13 mouse cellular contexts compared by ENCODE assay signal in the genomic region with DNA sequence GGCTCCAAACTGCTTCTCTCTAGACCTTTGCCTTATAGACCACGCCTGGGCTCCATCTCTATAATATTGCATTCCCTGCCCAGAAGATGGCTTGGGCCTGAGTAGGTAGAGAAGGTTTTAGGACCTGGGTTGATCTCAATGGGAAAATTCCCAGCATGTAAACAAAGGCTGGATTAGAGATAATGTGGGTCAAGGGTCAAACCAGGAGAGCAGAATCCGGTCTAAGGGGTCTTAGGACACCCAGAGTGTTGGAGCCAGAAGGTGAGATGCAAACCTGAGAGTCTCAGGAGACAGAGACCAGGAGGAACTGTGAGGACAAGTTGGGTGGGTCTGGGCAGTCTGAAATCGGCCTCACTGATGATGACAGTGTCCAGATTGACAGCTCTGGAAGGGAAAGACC. TPM values are rescaled to one million over a fixed set of nuclear protein-coding genes. Genes with fewer than 3 reads are reported as not detected.
DNase-seq lines count a peak whose midpoint lies in the region; ATAC-seq and TF ChIP-seq lines count a peak whose summit lies in the region.
"Had no signal": no experiment of that assay in that cellular context is flagged by ENCODE, and none has a peak within 500 bp of the region (broad histone marks: within the 10 kb centered on the region; RNA-seq: fewer than 3 reads in every experiment).

No protein-coding gene starts in this region.

- no peak overlapping the region for H3K9ac ChIP-seq in kidney, embryonic 16.5 days (replicated peaks; ENCODE audit: low read length)
- no peak overlapping the region for H3K9ac ChIP-seq in liver, embryonic 12.5 days
- H3K9ac ChIP-seq: forebrain, embryonic 13.5 days; hindbrain, embryonic 14.5 days had no signal

- H3K27ac ChIP-seq in heart, embryonic 10.5 days, result peak overlapping the region; percentile 67
- peak overlapping the region; percentile 44; the same call in 1 of the 2 replicates for H3K27ac ChIP-seq in kidney, embryonic 16.5 days (ENCODE audit: low read length)
- peak overlapping the region; percentile 97 for H3K27ac ChIP-seq in bone marrow macrophage, adult 2 months (ENCODE audit: insufficient read depth, low read depth, low read length)
- H3K27ac ChIP-seq in liver, embryonic 12.5 days, result 0 out of 2 replicates have a peak overlapping the region, but pooled peaks have one; percentile 30
- no peak overlapping the region for H3K27ac ChIP-seq in thymus, adult 2 months (ENCODE audit: control insufficient read depth, insufficient read depth, low read length)
- H3K27ac ChIP-seq: forebrain, embryonic 13.5 days had no signal

- TF ChIP-seq POLR2A in bone marrow macrophage, adult 2 months (IDR thresholded peaks at IDR 0.05; ENCODE audit: borderline replicate concordance, low read depth, low read length), result no peak
- no peak for TF ChIP-seq POLR2A in thymus, adult 2 months (IDR thresholded peaks at IDR 0.05; ENCODE audit: control insufficient read depth, extremely low read depth, insufficient read depth, low read length, poor library complexity)

- H3K9me3 ChIP-seq in heart, embryonic 10.5 days, result no peaks in the 10 kb centered on the region
- H3K9me3 ChIP-seq in kidney, embryonic 16.5 days (ENCODE audit: low read length), result no peaks in the 10 kb centered on the region
- no peaks in the 10 kb centered on the region for H3K9me3 ChIP-seq in liver, embryonic 12.5 days (replicated peaks)
- H3K9me3 ChIP-seq: forebrain, embryonic 13.5 days had no signal

- no peak overlapping the region for H3K4me3 ChIP-seq in heart, embryonic 10.5 days
- no peak overlapping the region for H3K4me3 ChIP-seq in kidney, embryonic 16.5 days (ENCODE audit: low read length)
- no peak overlapping the region for H3K4me3 ChIP-seq in bone marrow macrophage, adult 2 months (ENCODE audit: insufficient read depth, low read length)
- no peak overlapping the region for H3K4me3 ChIP-seq in liver, embryonic 12.5 days
- H3K4me3 ChIP-seq in thymus, adult 2 months (ENCODE audit: control insufficient read depth, insufficient read depth, low read length), result no peak overlapping the region
- H3K4me3 ChIP-seq: forebrain, embryonic 13.5 days had no signal

- H3K4me1 ChIP-seq in heart, embryonic 10.5 days, result peaks cover 54% of the 10 kb centered on the region
- H3K4me1 ChIP-seq in kidney, embryonic 16.5 days (ENCODE audit: insufficient read depth, low read length), result peaks cover 10% of the 10 kb centered on the region; the same call in 1 of the 2 replicates
- H3K4me1 ChIP-seq in bone marrow macrophage, adult 2 months (ENCODE audit: control insufficient read depth, insufficient read depth, low read length), result peaks cover 54% of the 10 kb centered on the region
- peaks cover 45% of the 10 kb centered on the region for H3K4me1 ChIP-seq in liver, embryonic 12.5 days
- peaks cover 8% of the 10 kb centered on the region; the same call in 1 of the 2 replicates for H3K4me1 ChIP-seq in thymus, adult 2 months (replicated peaks; ENCODE audit: control insufficient read depth, insufficient read depth, low read length)
- H3K4me1 ChIP-seq: forebrain, embryonic 13.5 days had no signal

- ATAC-seq in kidney, embryonic 16.5 days (ENCODE audit: low FRiP score, low TSS enrichment), result no peak
- ATAC-seq in liver, embryonic 12.5 days, result no peak; the same call in 1 of the 2 replicates
- no peak for ATAC-seq in megakaryocyte-erythroid progenitor cell, adult 5-6 weeks (replicated peaks; ENCODE audit: low FRiP score, low TSS enrichment, poor library complexity, severe bottlenecking)
- ATAC-seq: forebrain, embryonic 13.5 days had no signal

- H3K36me3 ChIP-seq in heart, embryonic 10.5 days, result no peaks in the 10 kb centered on the region
- H3K36me3 ChIP-seq in kidney, embryonic 16.5 days (ENCODE audit: insufficient read depth, low read length), result no peaks in the 10 kb centered on the region
- H3K36me3 ChIP-seq in liver, embryonic 12.5 days, result no peaks in the 10 kb centered on the region
- H3K36me3 ChIP-seq in thymus, adult 2 months (ENCODE audit: control insufficient read depth, insufficient read depth, low read length), result no peaks in the 10 kb centered on the region

- no peak for TF ChIP-seq CTCF in bone marrow macrophage, adult 2 months (IDR thresholded peaks at IDR 0.05; ENCODE audit: low read depth, low read length)
- TF ChIP-seq CTCF in thymus, adult 2 months (IDR thresholded peaks at IDR 0.05; ENCODE audit: borderline replicate concordance, control insufficient read depth, extremely low read depth, insufficient read depth, low read length, poor library complexity), result no peak

- no peak overlapping the region for H3K4me2 ChIP-seq in kidney, embryonic 16.5 days (replicated peaks; ENCODE audit: low read depth, low read length)
- H3K4me2 ChIP-seq in liver, embryonic 12.5 days, result no peak overlapping the region
- H3K4me2 ChIP-seq: forebrain, embryonic 13.5 days; hindbrain, embryonic 14.5 days had no signal

- no peak for DNase-seq in heart, embryonic 10.5 days (ENCODE audit: low spot score)
- no peak for DNase-seq in heart, adult 9 months (ENCODE audit: low spot score in 2 of 2)
- DNase-seq in kidney, postnatal 14 days, result no peak
- DNase-seq in thymus, adult 2 months, result no peak
- DNase-seq: cerebellum, adult 8-10 months; gastrocnemius, postnatal 10 days; thymus, postnatal 14 days had no signal

- no peaks in the 10 kb centered on the region for H3K27me3 ChIP-seq in heart, embryonic 10.5 days (ENCODE audit: insufficient read depth, poor library complexity, severe bottlenecking)
- no peaks in the 10 kb centered on the region for H3K27me3 ChIP-seq in kidney, embryonic 16.5 days (ENCODE audit: insufficient read depth, low read length)
- peaks cover 18% of the 10 kb centered on the region for H3K27me3 ChIP-seq in liver, embryonic 12.5 days (replicated peaks)
- no peaks in the 10 kb centered on the region for H3K27me3 ChIP-seq in thymus, adult 2 months (ENCODE audit: control insufficient read depth, insufficient read depth, low read length)
- H3K27me3 ChIP-seq: forebrain, embryonic 13.5 days had no signal

- 37% methylated on average over 3 of the region's 3 CpGs for WGBS in heart, embryonic 10.5 days
- 60% methylated on average over 3 of the region's 3 CpGs for WGBS in kidney, embryonic 16.5 days
- 28% methylated on average over 3 of the region's 3 CpGs for WGBS in liver, embryonic 12.5 days (ENCODE audit: insufficient replicate concordance)
- whole genome bisulfite sequencing in thymus, adult 2 months, result 81% methylated on average over 3 of the region's 3 CpGs

RNA-seq across cellular contexts. Expression of a gene that starts 18.0 kb away (rescaled TPM):
- polyA plus RNA-seq in heart, embryonic 10.5 days (2016; fragmentation: Nextera tagmentation; extraction: Ambion mirVana), result 16.9 and 19.6 TPM in 2 replicates
- 10.6 and 11.4 TPM in 2 replicates for polyA plus RNA-seq in kidney, embryonic 16.5 days (2015; fragmentation: Nextera tagmentation; extraction: Ambion mirVana)
- polyA plus RNA-seq in bone marrow macrophage, adult 2 months (2012; ENCODE audit: insufficient read depth, insufficient read length, missing spikeins), result 46.8 and 47.9 TPM in 2 replicates
- 14.3 and 14.4 TPM in 2 replicates for polyA plus RNA-seq in liver, embryonic 12.5 days (2016; fragmentation: Nextera tagmentation; extraction: Ambion mirVana)
- polyA plus RNA-seq in thymus, adult 2 months (2012; rRNA removed), result 4.9 and 5.4 TPM in 2 replicates
- 34.9 and 39.7 TPM in 2 replicates for total RNA-seq in megakaryocyte-erythroid progenitor cell, adult 5-6 weeks (2014; fragmentation: Nextera tagmentation)
- 57.2 and 74.8 TPM in 2 replicates for total RNA-seq in megakaryocyte-erythroid progenitor cell, adult 5-6 weeks (2017)
